Mouse (Mus musculus): ENCODE measurements at regions not wholly inside any gene's neighbourhood (a gene's known extent, or its start where the extent isn't known, plus 50 kb on each side); places are given as distances from the start of the nearest gene placed in this dataset.

- no peak for DNase-seq (ENCODE audit: low spot score in 2 of 2)
Observed at GRCm38 (mm10) chr15:67467404-67468345, 967.0 kb upstream of the Lrrc6 start.

GRCm38 (mm10) chr15:67462863-67463262 is 962.2 kb upstream of the Lrrc6 start:
- DNase-seq (ENCODE audit: low spot score in 2 of 2) = no peak

- DNase-seq (ENCODE audit: low spot score in 2 of 2) = no peak
Observed at GRCm38 (mm10) chr15:67460384-67460783, 959.7 kb upstream of the Lrrc6 start.

- DNase-seq (ENCODE audit: low spot score in 2 of 2) = peak; percentile 3 to 5
Observed at GRCm38 (mm10) chr15:67434284-67434683, 933.6 kb upstream of the Lrrc6 start.

GRCm38 (mm10) chr15:67423922-67424321 is 923.2 kb upstream of the Lrrc6 start:
- no peak for DNase-seq (ENCODE audit: low spot score in 2 of 2)

- DNase-seq (ENCODE audit: low spot score in 2 of 2) = no peak
Observed at GRCm38 (mm10) chr15:67422277-67422953, 921.7 kb upstream of the Lrrc6 start.

DNA sequence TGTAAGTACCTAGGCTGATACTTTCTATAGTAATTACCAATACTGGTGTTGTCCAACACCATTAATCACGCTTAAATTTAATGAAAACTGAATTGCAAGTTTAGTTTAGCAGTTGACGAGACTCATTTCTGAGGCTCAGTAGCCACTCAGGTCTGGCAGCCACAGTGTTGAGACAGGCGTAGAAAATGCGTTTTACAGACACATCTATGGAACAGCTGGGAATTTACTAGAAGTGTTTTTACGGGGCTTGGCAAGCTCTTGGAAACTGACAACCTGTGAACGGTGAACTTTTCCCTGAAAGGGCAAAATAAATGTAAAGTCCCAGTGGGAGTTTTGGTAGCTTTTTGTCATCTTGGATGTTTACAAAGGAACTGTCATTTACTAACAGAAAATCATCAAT is 920.1 kb upstream of the Lrrc6 start:
- DNase-seq (ENCODE audit: low spot score in 2 of 2) = no peak

- no peak for DNase-seq (ENCODE audit: low spot score in 2 of 2)
Observed at GRCm38 (mm10) chr15:67419733-67420132, 919.0 kb upstream of the Lrrc6 start.

GRCm38 (mm10) chr15:67417742-67418163 is 917.0 kb upstream of the Lrrc6 start:
- DNase-seq (ENCODE audit: low spot score in 2 of 2) = no peak

DNA sequence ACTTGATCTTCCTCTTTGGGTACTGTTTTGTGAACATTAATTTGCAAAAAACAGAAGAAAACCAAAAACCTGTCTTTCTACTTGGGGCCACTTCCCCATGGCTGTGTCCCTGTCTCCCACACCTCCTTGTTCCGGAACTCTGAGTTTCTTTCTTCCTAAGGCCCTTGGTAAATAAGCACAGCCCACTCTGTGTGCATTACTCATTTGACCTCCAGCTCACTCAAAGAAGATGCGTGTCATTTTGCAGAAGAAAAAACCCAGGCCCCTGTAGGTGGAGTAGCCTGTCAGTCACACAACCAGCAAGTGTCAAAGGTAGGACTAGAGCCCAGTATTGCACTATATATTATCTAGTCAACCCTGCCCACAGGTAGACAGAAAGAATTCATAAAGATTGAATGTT is 915.1 kb upstream of the Lrrc6 start:
- no peak for DNase-seq (ENCODE audit: low spot score in 2 of 2)

DNA sequence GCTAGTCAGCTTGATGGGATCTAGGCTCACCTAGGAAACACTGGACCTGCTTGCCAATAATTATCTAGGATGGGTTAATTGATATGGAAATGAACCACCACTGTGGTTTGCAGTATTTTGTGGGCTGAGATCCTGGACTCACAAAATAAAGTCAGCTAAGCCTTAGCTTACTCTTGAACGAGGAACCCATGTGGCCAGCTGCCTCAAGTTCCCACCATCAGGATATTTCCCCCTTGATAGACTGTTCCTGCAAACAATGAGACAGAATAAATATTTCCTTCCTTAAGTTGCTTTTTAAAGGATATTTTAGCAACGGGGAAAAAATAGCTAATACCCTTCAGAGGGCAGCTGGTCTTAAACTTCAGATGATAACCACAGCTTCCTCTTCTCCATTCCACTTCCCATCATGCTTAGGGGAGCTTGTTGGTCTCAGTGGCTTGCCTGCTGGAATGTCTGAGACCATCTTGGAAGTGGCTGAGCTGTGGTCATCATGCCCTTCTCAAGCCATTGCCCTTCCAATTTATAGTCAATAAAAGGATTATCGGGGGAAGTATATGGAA is 913.7 kb upstream of the Lrrc6 start:
- no peak for DNase-seq (ENCODE audit: low spot score in 2 of 2)

- no peak for DNase-seq (ENCODE audit: low spot score in 2 of 2)
Observed at GRCm38 (mm10) chr15:67413581-67413980, 912.9 kb upstream of the Lrrc6 start.

GRCm38 (mm10) chr15:67412394-67412793 is 911.7 kb upstream of the Lrrc6 start:
- DNase-seq (ENCODE audit: low spot score in 2 of 2) = no peak

DNA sequence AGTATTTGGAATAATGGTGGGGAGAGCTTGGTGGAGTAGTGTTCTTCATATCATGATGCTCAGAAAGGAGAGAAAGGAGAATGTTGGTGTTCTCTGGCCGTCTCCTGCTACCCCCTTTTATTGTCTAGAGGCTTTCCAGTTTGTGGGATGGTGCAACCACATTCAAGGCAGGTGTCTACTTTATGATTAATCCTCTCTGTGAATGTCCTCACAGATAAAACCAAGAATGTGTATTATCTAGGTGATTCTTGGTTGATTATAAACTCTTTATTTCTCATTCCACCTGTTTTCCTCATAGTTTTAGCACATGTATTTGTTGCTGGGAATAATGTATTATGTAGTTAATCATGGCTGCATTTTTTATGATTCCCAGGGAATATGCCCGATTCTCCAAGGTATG is 910.9 kb upstream of the Lrrc6 start:
- DNase-seq (ENCODE audit: low spot score in 2 of 2) = no peak

DNA sequence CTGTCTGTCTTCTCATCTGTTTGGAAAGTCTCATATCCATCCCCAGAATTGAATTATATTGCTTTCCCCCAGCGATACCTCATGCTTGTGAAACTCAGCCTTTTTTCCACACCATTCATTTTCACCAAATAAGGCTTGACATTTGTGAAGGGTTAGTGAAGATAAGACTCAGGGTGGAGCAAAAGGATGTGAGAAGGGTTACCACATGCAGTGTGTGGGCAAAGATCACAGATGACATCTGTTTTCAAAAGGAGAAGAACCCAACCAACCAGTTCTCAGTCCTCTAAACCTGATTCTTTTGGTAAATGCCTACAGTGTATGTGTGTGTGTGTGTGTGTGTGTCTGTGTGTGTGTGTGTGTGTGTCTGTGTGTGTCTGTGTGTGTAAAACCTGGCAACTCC is 909.3 kb upstream of the Lrrc6 start:
- no peak for DNase-seq (ENCODE audit: low spot score in 2 of 2)

DNA sequence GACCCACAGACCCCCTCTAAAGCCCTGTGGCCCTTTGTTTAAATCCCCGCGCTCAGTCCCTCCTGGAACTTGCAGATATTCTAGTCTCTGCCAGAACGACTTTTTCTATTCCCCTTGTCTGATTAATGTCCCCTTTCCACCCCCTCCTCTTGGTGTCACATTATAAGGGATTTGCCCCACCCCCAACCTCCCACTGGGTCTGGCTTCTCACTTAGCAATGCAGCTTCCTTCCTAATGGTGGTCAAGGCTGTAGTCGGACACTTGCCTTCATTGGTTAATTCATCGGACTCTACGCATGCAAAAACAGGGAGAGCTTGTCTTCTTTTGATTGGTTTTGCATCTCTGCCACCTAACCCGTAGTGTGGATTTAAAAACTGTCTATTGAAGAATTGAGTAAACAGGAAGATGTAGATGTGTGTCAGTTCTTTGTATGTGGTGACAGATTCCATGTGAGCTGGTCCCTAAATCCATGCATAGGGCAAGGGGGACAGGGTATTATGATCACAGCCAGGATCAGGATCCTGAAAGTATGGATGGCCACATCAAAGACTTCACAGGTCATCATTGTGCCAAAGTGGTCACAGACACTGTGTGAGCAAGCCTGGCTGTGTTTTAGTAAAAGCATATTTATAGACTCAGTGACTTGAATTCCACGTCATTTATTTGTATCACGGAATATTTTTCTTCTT is 908.3 kb upstream of the Lrrc6 start:
- no peak for DNase-seq (ENCODE audit: low spot score in 2 of 2)

DNA sequence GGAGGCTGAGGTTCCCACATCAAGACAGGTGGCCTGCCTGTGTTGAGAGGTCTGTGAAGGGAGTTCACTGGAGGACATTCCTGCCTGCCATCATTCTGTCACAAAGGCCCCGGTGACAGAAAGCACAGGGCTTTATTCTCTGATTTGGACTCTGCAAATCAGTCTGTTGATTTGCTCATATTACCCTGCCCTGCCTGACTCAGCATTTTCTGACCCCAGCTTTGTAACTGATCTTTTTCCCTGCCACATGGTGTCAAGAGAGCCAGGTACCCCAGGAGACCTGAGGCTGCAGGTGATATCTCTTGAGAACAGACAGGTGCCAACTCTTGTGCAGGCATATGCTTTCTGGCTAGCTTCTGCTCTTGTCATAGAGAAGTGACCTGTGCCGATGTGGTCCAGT is 906.5 kb upstream of the Lrrc6 start:
- no peak for DNase-seq (ENCODE audit: low spot score in 2 of 2)

DNA sequence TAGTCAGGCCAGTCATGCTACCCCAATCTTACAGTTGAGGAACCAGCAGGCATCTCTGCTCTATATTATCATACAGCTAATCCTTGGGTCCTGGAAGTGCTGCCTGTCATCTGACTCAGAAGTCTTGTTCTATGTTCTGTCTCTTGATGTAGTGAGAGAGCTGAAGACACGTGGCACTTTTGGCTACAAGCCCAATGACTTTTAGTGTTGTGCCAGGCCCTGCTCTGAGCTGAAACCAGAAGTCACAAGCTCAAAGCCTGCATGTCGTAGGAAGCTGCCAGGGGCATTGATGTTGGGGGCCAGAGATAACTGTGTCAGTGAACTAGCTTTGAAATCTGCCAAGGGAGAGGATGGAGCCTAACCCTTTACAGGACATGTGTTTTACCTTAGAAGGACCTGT is 904.8 kb upstream of the Lrrc6 start:
- no peak for DNase-seq (ENCODE audit: low spot score in 2 of 2)

- no peak for DNase-seq (ENCODE audit: low spot score in 2 of 2)
Observed at GRCm38 (mm10) chr15:67405011-67405410, 904.3 kb upstream of the Lrrc6 start.

DNA sequence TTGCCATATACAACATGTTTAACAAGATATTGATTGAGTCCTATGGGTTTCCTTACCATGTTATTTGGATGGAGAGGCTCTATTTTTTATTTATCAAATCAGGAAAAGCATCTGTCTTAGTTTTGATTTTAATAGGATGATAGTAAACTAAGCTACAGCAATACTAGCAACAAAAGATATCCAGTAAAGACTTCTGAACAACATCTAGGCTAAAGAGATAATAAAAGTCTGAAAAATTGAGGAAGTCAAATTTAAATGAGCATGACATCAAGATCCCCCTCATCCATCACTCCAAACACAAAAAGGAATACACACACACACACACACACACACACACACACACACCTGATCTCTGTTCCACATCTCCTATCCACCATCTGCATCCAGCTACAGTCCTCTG is 901.6 kb upstream of the Lrrc6 start:
- no peak for DNase-seq (ENCODE audit: low spot score in 2 of 2)

GRCm38 (mm10) chr15:67397269-67397668 is 896.6 kb upstream of the Lrrc6 start:
- DNase-seq (ENCODE audit: low spot score in 2 of 2) = no peak

- no peak for DNase-seq (ENCODE audit: low spot score in 2 of 2)
Observed at GRCm38 (mm10) chr15:67395114-67395513, 894.4 kb upstream of the Lrrc6 start.
